Mouse (Mus musculus) left cerebral cortex, postnatal 4 days (tissue): ENCODE data around the gene Tfpi. TPM values are rescaled to one million over a fixed set of nuclear protein-coding genes. Genes with fewer than 3 reads are reported as not detected.

Experiments used
- DNase-seq: peaks from one replicate; pipeline ENCODE4 v3.0.0-alpha.2; 2022
- intact Hi-C: fragments of 180-260 bp; cut with DNase I; formaldehyde crosslinking; loops from one replicate; pipeline ENCODE4 v1.15.1; 2025
- total RNA-seq, 2 experiments: library from RNA; stranded (reverse); gene quantifications; 2 replicates each; pipeline ENCODE4 v1.2.3; 2021

Tfpi gene
- total RNA-seq, 2 experiments from 2014 or later, result 9.3 to 10.3 TPM

DNA sequence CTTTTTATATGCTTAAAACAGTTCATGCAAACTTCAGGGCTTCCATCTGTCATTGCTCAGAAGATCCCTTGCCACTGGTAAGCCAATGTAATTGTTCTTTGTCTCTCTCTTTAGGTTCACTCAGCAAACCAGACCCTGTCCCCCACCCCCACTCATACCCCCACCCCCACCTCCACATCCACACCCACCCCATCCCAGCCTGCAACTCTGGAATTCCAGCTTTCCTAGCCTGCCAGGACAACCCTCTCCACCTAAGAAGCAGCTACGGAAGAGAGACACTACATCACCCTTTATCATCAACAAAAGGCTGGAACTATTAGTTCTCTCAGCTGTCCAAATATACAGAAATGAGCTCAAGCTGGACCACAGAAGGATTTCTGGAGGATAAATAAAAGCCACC lies 974 bp downstream of the Tfpi start:
- intact Hi-C loops, result no loop called here
- DNase-seq, result no peak

DNA sequence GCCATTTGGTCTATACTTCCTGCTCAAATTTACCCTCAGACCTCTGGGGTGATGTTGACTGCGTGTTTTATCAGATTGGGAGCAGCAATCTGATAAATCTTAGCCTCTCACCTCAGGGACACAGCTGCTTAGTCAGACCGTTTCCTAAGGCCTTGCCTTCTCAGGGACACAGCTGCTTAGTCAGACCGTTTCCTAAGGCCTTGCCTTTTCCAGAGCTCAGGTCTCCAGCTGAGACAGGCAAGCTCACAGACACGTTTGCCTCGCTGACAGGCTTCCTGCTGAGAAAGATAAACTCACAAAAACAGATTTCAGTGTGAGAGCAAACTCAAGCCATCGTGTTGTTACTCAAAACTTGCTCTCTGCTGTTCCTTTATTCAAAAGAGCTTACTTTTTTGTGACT lies 1.9 kb downstream of the Tfpi start:
- intact Hi-C loops, result no loop called here
- no peak for DNase-seq

DNA sequence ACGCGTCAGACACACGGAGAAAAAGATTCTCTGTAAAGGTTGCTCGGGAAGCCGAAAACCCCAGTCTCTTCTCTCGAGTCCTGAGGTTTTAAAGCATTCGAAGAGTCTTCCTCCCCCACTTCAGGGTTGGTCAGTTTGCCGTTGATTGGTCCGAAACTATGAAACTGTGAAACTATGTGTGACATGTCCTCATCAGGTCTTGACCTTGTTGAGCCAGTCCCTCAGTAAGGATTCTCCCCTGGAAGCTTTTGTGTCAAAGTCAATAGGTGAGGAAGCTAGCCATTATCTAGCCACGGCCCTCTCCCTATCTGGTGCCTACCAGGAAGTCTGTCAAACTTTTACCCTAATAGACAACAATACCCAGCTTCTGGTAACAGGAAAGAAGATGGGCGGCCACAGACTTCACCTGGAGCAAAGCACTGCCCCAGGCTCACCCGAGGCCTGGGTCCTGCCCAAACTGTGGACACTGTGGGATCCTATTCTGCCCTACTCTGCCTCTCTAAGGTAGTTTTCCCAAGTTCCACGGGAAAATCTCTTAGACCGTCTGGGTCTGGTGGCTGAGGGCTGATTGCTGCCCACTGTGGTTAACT lies 2.5 kb downstream of the Tfpi start:
- intact Hi-C loops, result no loop called here

DNA sequence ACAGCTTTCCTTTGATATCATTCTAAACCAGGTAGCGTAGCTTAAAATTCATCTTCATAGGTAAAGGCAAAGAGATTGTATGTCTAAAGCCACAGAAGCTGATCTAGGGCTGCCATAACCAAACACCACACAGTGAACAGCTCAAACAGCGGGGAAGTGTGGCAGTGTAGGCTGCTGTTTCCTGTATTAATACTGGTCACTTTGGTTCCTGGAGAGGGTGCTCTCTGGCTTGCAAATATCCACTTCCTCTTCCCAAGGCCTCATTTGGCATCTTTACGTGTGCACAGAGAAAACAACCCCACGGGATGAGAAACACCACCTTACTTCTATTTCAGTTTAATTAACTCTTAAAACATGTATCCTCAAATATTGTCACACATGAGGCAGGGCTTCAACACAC lies 9.2 kb downstream of the Tfpi start:
- intact Hi-C loops, result no loop called here

More for the DNA sequence above, 2.5 kb downstream of the Tfpi start:
- no peak for DNase-seq

DNA sequence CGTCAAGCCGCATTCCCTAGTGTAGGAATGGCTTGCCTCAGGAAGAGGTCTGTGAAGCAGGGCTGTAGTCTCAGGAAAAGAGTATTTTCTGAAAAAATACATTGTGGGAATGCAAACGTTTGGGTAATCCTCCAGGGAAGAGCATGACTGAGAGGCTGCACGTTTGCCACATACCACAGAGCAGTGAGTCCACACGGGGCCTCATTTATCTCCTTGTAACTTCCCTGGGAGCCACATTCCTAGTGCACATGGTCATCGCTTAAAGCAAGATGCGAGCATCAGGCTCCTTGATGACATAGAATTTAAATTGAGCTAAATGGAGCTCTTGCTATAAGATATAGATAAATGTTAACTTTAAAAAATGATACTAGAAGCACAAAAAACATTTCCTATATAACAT lies 11.6 kb downstream of the Tfpi start:
- DNase-seq, result no peak
- intact Hi-C loops, result no loop called here

More for the DNA sequence above, 9.2 kb downstream of the Tfpi start:
- DNase-seq, result no peak

DNA sequence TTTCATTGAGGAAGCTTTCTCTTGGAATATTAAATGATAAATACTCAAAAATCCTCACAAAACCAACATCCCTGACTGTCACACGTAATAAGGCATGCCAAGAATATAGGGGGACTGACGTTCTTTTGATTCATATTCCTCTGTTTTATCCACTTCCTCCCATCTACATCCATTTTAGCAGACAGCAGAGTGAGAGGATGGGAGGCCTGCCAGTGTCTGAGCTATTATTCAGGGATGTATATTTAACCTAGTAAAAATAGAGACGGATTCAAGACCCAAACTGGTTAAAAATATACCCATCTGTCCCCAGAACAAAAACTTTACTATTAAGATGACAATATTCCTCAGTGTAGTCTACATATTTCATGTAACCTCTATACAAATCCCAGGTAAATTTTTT lies 14.2 kb downstream of the Tfpi start:
- DNase-seq, result no peak

GRCm38 (mm10) chr2:84459651-84460177 lies 16.9 kb downstream of the Tfpi start:
- intact Hi-C loops, result loop anchor here (5.0 kb wide), 1 partner anchor 203 kb away; no protein-coding TSS in a partner anchor
- no peak for DNase-seq

More for the DNA sequence above, 14.2 kb downstream of the Tfpi start:
- intact Hi-C loops, result no loop called here

DNA sequence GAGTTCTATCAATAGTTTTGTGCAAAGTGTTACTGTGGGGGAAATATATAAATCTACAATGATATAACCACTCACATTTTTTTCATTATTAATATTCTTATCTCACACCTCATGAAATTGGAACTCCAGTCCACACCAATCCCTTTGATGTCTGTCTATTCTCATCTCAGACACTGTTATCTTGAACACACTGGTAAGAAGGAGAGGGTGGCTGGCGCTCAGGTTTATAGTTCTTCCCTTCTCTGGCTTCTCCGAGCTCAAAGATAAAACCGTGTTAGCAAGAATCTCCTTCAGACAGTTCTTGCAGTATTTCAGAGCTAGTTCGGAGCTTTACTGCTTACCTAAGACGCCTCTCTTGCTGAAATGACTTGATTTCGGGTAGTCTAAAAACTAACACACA lies 19.4 kb downstream of the Tfpi start:
- DNase-seq, result no peak
- intact Hi-C loops, result loop anchor here (5.0 kb wide), 1 partner anchor 205 kb away; no protein-coding TSS in a partner anchor

DNA sequence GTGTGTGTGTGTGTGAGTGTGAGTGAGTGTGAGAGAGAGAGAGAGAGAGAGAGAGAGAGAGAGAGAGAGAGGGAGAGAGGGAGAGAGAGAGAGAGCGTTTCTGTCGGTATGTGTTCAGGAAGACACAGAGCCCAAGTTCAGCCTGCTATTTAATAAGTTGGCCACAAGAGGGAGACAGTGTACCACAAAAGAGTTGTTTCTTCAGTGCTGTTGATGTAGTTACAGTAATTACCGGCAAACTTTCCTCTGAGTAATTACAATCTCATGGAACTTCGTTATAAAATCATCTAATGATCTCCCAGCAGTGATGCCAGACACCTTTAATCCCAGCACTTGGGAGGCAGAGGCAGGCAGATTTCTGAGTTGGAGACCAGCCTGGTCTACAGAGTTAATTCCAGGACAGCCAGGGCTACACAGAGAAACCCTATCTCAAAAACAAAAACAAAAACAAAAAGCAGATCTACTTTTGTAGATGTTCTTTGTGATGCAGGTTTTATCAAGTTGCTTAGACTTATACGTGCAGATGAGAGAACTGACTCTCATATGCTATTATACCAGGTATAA lies 21.3 kb downstream of the Tfpi start:
- intact Hi-C loops, result loop anchor here (5.0 kb wide), 1 partner anchor 207 kb away; no protein-coding TSS in a partner anchor
- peak; percentile 11 for DNase-seq

GRCm38 (mm10) chr2:84454551-84455235 lies 21.9 kb downstream of the Tfpi start:
- DNase-seq, result no peak

GRCm38 (mm10) chr2:84454051-84454450 lies 22.5 kb downstream of the Tfpi start:
- intact Hi-C loops, result no loop called here
- DNase-seq, result no peak

More at GRCm38 (mm10) chr2:84454551-84455235, 21.9 kb downstream of the Tfpi start:
- intact Hi-C loops, result loop anchor here (5.0 kb wide), 1 partner anchor 208 kb away; no protein-coding TSS in a partner anchor

DNA sequence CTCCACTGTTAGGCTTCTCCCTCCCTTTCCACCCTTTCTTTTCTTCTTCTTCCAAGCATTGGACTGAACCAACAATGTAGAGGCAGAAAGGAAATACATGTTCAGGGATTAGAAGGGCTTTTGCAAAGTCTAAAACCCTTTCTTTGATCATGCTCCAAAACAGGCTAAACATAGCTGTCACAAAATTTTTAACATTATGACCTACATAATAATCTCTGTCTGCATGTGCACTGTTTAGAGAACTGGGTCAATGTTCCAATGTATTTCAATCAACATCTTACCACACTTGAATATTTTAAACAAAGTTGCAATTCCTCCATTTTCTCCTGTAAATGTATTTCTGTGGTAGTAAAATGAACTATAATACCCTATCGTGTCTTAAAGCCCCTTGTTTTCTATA lies 31.1 kb downstream of the Tfpi start:
- DNase-seq, result no peak

GRCm38 (mm10) chr2:84441940-84442339 lies 34.6 kb downstream of the Tfpi start:
- DNase-seq, result no peak

More for the DNA sequence above, 31.1 kb downstream of the Tfpi start:
- intact Hi-C loops, result no loop called here

GRCm38 (mm10) chr2:84429724-84430123 lies 46.9 kb downstream of the Tfpi start:
- intact Hi-C loops, result loop anchor here (2.0 to 5.0 kb wide), 2 partner anchors 362 to 393 kb away; no protein-coding TSS in a partner anchor
- DNase-seq, result no peak

More at GRCm38 (mm10) chr2:84441940-84442339, 34.6 kb downstream of the Tfpi start:
- intact Hi-C loops, result no loop called here

- DNase-seq, result no peak
- intact Hi-C loops, result loop anchor here (2.0 to 5.0 kb wide), 2 partner anchors 362 to 392 kb away; no protein-coding TSS in a partner anchor
These were observed 47.7 kb downstream of the Tfpi start for GRCm38 (mm10) chr2:84428836-84429235.

GRCm38 (mm10) chr2:84426531-84426930 lies 50.0 kb downstream of the Tfpi start:
- intact Hi-C loops, result loop anchor here (5.0 kb wide), 1 partner anchor 359 kb away; no protein-coding TSS in a partner anchor

GRCm38 (mm10) chr2:84425138-84425537 lies 51.4 kb downstream of the Tfpi start, which contains the start of gene Calcrl:
Gene Calcrl, minus strand, starts transcription at chr2:84425411.
- DNase-seq, result peak; percentile 52
- intact Hi-C loops, result loop anchor here (5.0 kb wide), 1 partner anchor 358 kb away; no protein-coding TSS in a partner anchor

More at GRCm38 (mm10) chr2:84426531-84426930, 50.0 kb downstream of the Tfpi start:
- DNase-seq, result no peak

GRCm38 (mm10) chr2:84416501-84416900 lies 60.1 kb downstream of the Tfpi start:
- intact Hi-C loops, result no loop called here
- DNase-seq, result no peak

GRCm38 (mm10) chr2:84409796-84410592 lies 66.6 kb downstream of the Tfpi start:
- DNase-seq, result no peak
- intact Hi-C loops, result no loop called here

GRCm38 (mm10) chr2:84404834-84405233 lies 71.7 kb downstream of the Tfpi start:
- DNase-seq, result no peak
- intact Hi-C loops, result no loop called here
